8 mouse cellular contexts compared by ENCODE assay signal in the genomic region with DNA sequence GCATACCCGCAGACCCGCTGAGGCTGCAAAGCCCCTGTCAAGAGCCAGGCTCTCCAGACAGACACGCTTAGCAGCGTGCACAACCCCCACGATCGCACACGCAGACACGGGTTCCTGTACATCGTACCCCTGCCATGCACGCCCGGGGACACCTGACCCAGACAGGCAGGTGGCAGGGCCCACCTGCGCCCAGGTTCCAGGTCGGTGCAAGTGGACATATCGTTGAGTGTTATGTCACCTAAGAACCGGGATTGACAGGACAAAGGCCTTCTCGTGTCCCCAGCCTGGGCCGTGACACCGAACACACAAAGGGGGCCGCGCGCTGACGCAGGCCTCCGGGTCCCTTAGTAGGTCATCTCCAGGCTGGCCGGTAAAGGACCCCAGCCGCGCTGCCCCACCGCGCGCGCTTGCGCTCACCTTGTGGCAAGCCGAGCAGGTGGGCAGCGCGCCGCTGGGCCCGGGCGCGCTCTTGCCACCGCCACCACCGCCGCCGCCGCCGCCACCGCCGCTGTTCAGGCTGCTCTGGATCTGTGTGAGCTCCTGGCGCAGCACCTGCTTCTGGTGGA. TPM values are rescaled to one million over a fixed set of nuclear protein-coding genes. Genes with fewer than 3 reads are reported as not detected.
A peak's percentile ranks its signal among the peaks of the same experiment; 100 is the strongest.
DNase-seq lines count a peak whose midpoint lies in the region; ATAC-seq and TF ChIP-seq lines count a peak whose summit lies in the region.

No protein-coding gene starts in this region.

- peak overlapping the region; percentile 77 for H3K4me3 ChIP-seq in heart, adult 2 months
- peak overlapping the region; percentile 3 for H3K4me3 ChIP-seq in thymus, adult 2 months (ENCODE audit: control insufficient read depth, insufficient read depth, low read length)
- H3K4me3 ChIP-seq in limb, embryonic 10.5 days, result peak overlapping the region; percentile 87
- H3K4me3 ChIP-seq in small intestine, adult 2 months (ENCODE audit: low read depth, low read length), result peak overlapping the region; percentile 71

- H3K27ac ChIP-seq in heart, adult 2 months, result peak overlapping the region; percentile 73
- H3K27ac ChIP-seq in thymus, adult 2 months (ENCODE audit: control insufficient read depth, insufficient read depth, low read length), result no peak overlapping the region
- H3K27ac ChIP-seq in limb, embryonic 10.5 days, result peak overlapping the region; percentile 74
- H3K27ac ChIP-seq in small intestine, adult 2 months (ENCODE audit: insufficient read depth, low read depth, low read length), result peak overlapping the region; percentile 1; the same call in 1 of the 2 replicates

- no peak for ATAC-seq in megakaryocyte progenitor cell, adult 5-6 weeks (replicated peaks; ENCODE audit: poor library complexity)

- intact Hi-C loops in heart, adult 2 months (cut with DNase I), result loop anchor here (2.0 kb wide), 1 partner anchor 15 kb away; no protein-coding TSS in a partner anchor
- intact Hi-C loops in heart, postnatal 36 days (cut with DNase I), result loop anchor here (2.0 kb wide), 2 partner anchors 15 to 43 kb away; no protein-coding TSS in a partner anchor

- peak overlapping the region; percentile 97 for H3K9ac ChIP-seq in heart, adult 2 months (ENCODE audit: low read depth, low read length)

- H3K4me1 ChIP-seq in heart, adult 2 months (ENCODE audit: control insufficient read depth, insufficient read depth, low read length), result peaks cover 30% of the 10 kb centered on the region
- H3K4me1 ChIP-seq in thymus, adult 2 months (replicated peaks; ENCODE audit: control insufficient read depth, insufficient read depth, low read length), result peaks cover 18% of the 10 kb centered on the region
- peaks cover 60% of the 10 kb centered on the region for H3K4me1 ChIP-seq in limb, embryonic 10.5 days
- H3K4me1 ChIP-seq in small intestine, adult 2 months (ENCODE audit: control insufficient read depth, insufficient read depth, insufficient read length, low read length), result peaks cover 37% of the 10 kb centered on the region

- H3K79me2 ChIP-seq in heart, adult 2 months (replicated peaks; ENCODE audit: control insufficient read depth, insufficient read depth, low read length), result peaks cover 14% of the 10 kb centered on the region

- TF ChIP-seq CTCF in heart, adult 2 months (IDR thresholded peaks at IDR 0.05), result no peak
- no peak for TF ChIP-seq CTCF in thymus, adult 2 months (IDR thresholded peaks at IDR 0.05; ENCODE audit: borderline replicate concordance, control insufficient read depth, extremely low read depth, insufficient read depth, low read length, poor library complexity)
- TF ChIP-seq CTCF in small intestine, adult 2 months (IDR thresholded peaks at IDR 0.05; ENCODE audit: extremely low read depth, insufficient read length, insufficient replicate concordance, low read depth, low read length), result no peak

- no peak for TF ChIP-seq EP300 in heart, adult 2 months (IDR thresholded peaks at IDR 0.05; ENCODE audit: insufficient read depth, low read depth, low read length)

- no peaks in the 10 kb centered on the region; the same call in 1 of the 2 replicates for H3K36me3 ChIP-seq in heart, adult 2 months (ENCODE audit: control insufficient read depth, insufficient read depth, low read length)
- no peaks in the 10 kb centered on the region for H3K36me3 ChIP-seq in thymus, adult 2 months (ENCODE audit: control insufficient read depth, insufficient read depth, low read length)
- H3K36me3 ChIP-seq in limb, embryonic 10.5 days, result peaks cover 22% of the 10 kb centered on the region
- no peaks in the 10 kb centered on the region for H3K36me3 ChIP-seq in small intestine, adult 2 months (ENCODE audit: control insufficient read depth, insufficient read depth, low read length)

- no peak for TF ChIP-seq POLR2A in heart, adult 2 months (IDR thresholded peaks at IDR 0.05; ENCODE audit: insufficient read depth, low read depth, low read length)
- no peak for TF ChIP-seq POLR2A in thymus, adult 2 months (IDR thresholded peaks at IDR 0.05; ENCODE audit: control insufficient read depth, extremely low read depth, insufficient read depth, low read length, poor library complexity)
- TF ChIP-seq POLR2A in small intestine, adult 2 months (IDR thresholded peaks at IDR 0.05; ENCODE audit: low read depth, low read length), result peak; percentile 29; the same call in 1 of the 2 replicates

- H3K27me3 ChIP-seq in heart, adult 2 months (ENCODE audit: control insufficient read depth, insufficient read depth, low read length), result no peaks in the 10 kb centered on the region
- peaks cover 15% of the 10 kb centered on the region; the same call in 1 of the 2 replicates for H3K27me3 ChIP-seq in thymus, adult 2 months (ENCODE audit: control insufficient read depth, insufficient read depth, low read length)
- H3K27me3 ChIP-seq in limb, embryonic 10.5 days (ENCODE audit: low read depth, poor library complexity, severe bottlenecking), result 0 out of 2 replicates have a peak, but pooled peaks cover 4% of the 10 kb centered on the region
- no peaks in the 10 kb centered on the region for H3K27me3 ChIP-seq in small intestine, adult 2 months (ENCODE audit: control insufficient read depth, insufficient read depth, low read length)

- WGBS in heart, adult 2 months, result 12% methylated on average over 47 of the region's 47 CpGs
- 21% methylated on average over 47 of the region's 47 CpGs for WGBS in thymus, adult 2 months
- 17% methylated on average over 47 of the region's 47 CpGs for WGBS in limb, embryonic 10.5 days
- 8% methylated on average over 47 of the region's 47 CpGs for WGBS in small intestine, adult 2 months

- H3K9me3 ChIP-seq in limb, embryonic 10.5 days (replicated peaks), result no peaks in the 10 kb centered on the region

- DNase-seq in heart, adult 2 months, result no peak
- DNase-seq in heart, postnatal 36 days, result no peak
- DNase-seq in thymus, adult 2 months, result no peak
- no peak for DNase-seq in thymus, postnatal 10 days (ENCODE audit: low spot score in 2 of 2)
- DNase-seq in limb, embryonic 10.5 days (ENCODE audit: low spot score), result no peak
- no peak for DNase-seq in testis, postnatal 14 days (ENCODE audit: low spot score)

RNA-seq across cellular contexts. Expression of a gene that starts 1.3 kb away (rescaled TPM):
- total RNA-seq in heart, adult 2 months (2021), result 10 to 100 TPM; 28.5 to 30.0 TPM
- polyA plus RNA-seq in heart, adult 2 months (2012; rRNA removed), result 17.6 and 22.1 TPM in 2 replicates
- total RNA-seq in heart, postnatal 36 days (2021), result 10 to 100 TPM; 25.3 to 33.1 TPM
- 5.6 and 6.5 TPM in 2 replicates for polyA plus RNA-seq in thymus, adult 2 months (2012; rRNA removed)
- 13.8 and 15.2 TPM in 2 replicates for polyA plus RNA-seq in limb, embryonic 10.5 days (2016; fragmentation: Nextera tagmentation; extraction: Ambion mirVana)
- polyA plus RNA-seq in small intestine, adult 2 months (2012; rRNA removed), result 15.3 and 31.3 TPM in 2 replicates
- 0.07 TPM in 1 of 2 replicates, not detected in the other for total RNA-seq in megakaryocyte progenitor cell, adult 5-6 weeks (2015)
- total RNA-seq in megakaryocyte progenitor cell, adult 5-6 weeks (2017), result 0.04 TPM in 1 of 2 replicates, not detected in the other

Comparison
In these comparisons a context has a peak if more than half of its experiments do, and no peak if none do; other contexts are left out.
1. H3K4me3 ChIP-seq: peak in every context shown above with its lines; median percentile 87 in limb, embryonic 10.5 days; 77 in heart, adult 2 months; 71 in small intestine, adult 2 months; 3 in thymus, adult 2 months.